Mouse (Mus musculus) ES-Bruce4 (cell line): Measurements from ENCODE around the gene Anp32a. TPM values are rescaled to one million over a fixed set of nuclear protein-coding genes. Genes with fewer than 3 reads are reported as not detected.

Experiments used
- H3K27ac ChIP-seq: 2 replicates; pipeline ENCODE4 v1.5.1; 2012; ENCODE audit warnings: low read length, inconsistent platforms; ENCODE audit not compliant: insufficient read depth
- H3K27me3 ChIP-seq: 2 replicates; pipeline ENCODE4 v1.6.1; 2012; ENCODE audit warnings: mild to moderate bottlenecking, low read length, inconsistent platforms; ENCODE audit not compliant: control insufficient read depth, poor library complexity, insufficient read depth, severe bottlenecking
- H3K36me3 ChIP-seq: 2 replicates; pipeline ENCODE4 v1.6.1; 2012; ENCODE audit warnings: inconsistent platforms, mild to moderate bottlenecking, low read length, moderate library complexity; ENCODE audit not compliant: control insufficient read depth, poor library complexity, insufficient read depth, severe bottlenecking
- H3K4me1 ChIP-seq: one replicate; pipeline ENCODE4 v1.8.1; 2011; ENCODE audit warnings: low read length; ENCODE audit not compliant: control insufficient read depth, insufficient read depth
- H3K4me3 ChIP-seq: 2 replicates; pipeline ENCODE4 v1.5.1; 2011; ENCODE audit warnings: low read depth, mild to moderate bottlenecking, low read length
- H3K9ac ChIP-seq: 2 replicates; pipeline ENCODE4 v1.6.1; 2012; ENCODE audit warnings: low read depth, mild to moderate bottlenecking, inconsistent platforms; ENCODE audit not compliant: poor library complexity, severe bottlenecking
- H3K9me3 ChIP-seq: replicated peaks from 2 replicates; pipeline ENCODE4 v1.6.1; 2012; ENCODE audit warnings: mild to moderate bottlenecking, low read length, inconsistent platforms; ENCODE audit not compliant: control insufficient read depth, poor library complexity, insufficient read depth, severe bottlenecking
- CTCF ChIP-seq: IDR thresholded peaks from one replicate; pipeline ENCODE4 v1.8.1; 2011; ENCODE audit warnings: low read depth, low read length
- EP300 ChIP-seq: IDR thresholded peaks from 2 replicates; pipeline ENCODE4 v1.6.1; 2011; ENCODE audit warnings: low read depth, low read length; ENCODE audit not compliant: insufficient read depth
- POLR2A ChIP-seq: IDR thresholded peaks from one replicate; pipeline ENCODE4 v1.8.1; 2011; ENCODE audit warnings: low read length; ENCODE audit not compliant: insufficient read depth
- polyA plus RNA-seq: library from polyadenylated mRNA; stranded (reverse); fragments of >200 nt; gene quantifications from 2 replicates; pipeline ENCODE4 v1.2.4, GENCODE M21; 2011; ENCODE audit warnings: low read depth; ENCODE audit not compliant: missing spikeins, insufficient read depth, insufficient read length

Anp32a gene
- polyA plus RNA-seq, 1 experiment: 779 TPM

- Histone ChIP-seq H3K27ac (no peak overlapping the region), H3K27me3 (no peaks in the 10 kb centered on the region), H3K9me3 (no peaks in the 10 kb centered on the region), H3K9ac (peak overlapping the region; percentile 86), H3K36me3 (no peaks in the 10 kb centered on the region), H3K4me3 (peak overlapping the region; percentile 95), H3K4me1 (peaks cover 3% of the 10 kb centered on the region)
- no peak for TF ChIP-seq EP300
- TF ChIP-seq CTCF: no peak
- no peak for TF ChIP-seq POLR2A
These were observed 778 bp downstream of the Anp32a start for GRCm38 (mm10) chr9:62341701-62342440.

GRCm38 (mm10) chr9:62342441-62343191, 1.5 kb downstream of the Anp32a start:
- TF ChIP-seq POLR2A (no peak), EP300 (no peak)
- peak overlapping the region; percentile 95 for H3K4me3 ChIP-seq
- peaks cover 8% of the 10 kb centered on the region for H3K4me1 ChIP-seq
- no peaks in the 10 kb centered on the region for H3K36me3 ChIP-seq
- H3K9me3 ChIP-seq: no peaks in the 10 kb centered on the region
- no peaks in the 10 kb centered on the region for H3K27me3 ChIP-seq
- peak overlapping the region; percentile 19 for H3K27ac ChIP-seq
- peak overlapping the region; percentile 86 for H3K9ac ChIP-seq

GRCm38 (mm10) chr9:62343192-62343903, 2.3 kb downstream of the Anp32a start:
- Histone ChIP-seq H3K27me3 (no peaks in the 10 kb centered on the region), H3K9ac (peak overlapping the region; percentile 86), H3K36me3 (no peaks in the 10 kb centered on the region), H3K4me3 (peak overlapping the region; percentile 95), H3K4me1 (peaks cover 10% of the 10 kb centered on the region), H3K27ac (peak overlapping the region; percentile 19), H3K9me3 (no peaks in the 10 kb centered on the region)
- TF ChIP-seq CTCF (no peak), POLR2A (no peak), EP300 (no peak)

- TF ChIP-seq CTCF (no peak), POLR2A (no peak), EP300 (no peak)
- H3K9me3 ChIP-seq: no peaks in the 10 kb centered on the region
- H3K9ac ChIP-seq: peak overlapping the region; percentile 86
- peak overlapping the region; percentile 95 for H3K4me3 ChIP-seq
- H3K4me1 ChIP-seq: peaks cover 12% of the 10 kb centered on the region
- no peaks in the 10 kb centered on the region for H3K36me3 ChIP-seq
- no peaks in the 10 kb centered on the region for H3K27me3 ChIP-seq
- H3K27ac ChIP-seq: peak overlapping the region; percentile 4; the same call in 1 of the 2 replicates
These were observed 2.9 kb downstream of the Anp32a start for GRCm38 (mm10) chr9:62343904-62344491.

- no peak for TF ChIP-seq CTCF
- TF ChIP-seq EP300: peak; percentile 79
- peak overlapping the region; percentile 95 for H3K4me3 ChIP-seq
- H3K27me3 ChIP-seq: no peaks in the 10 kb centered on the region
- no peaks in the 10 kb centered on the region for H3K9me3 ChIP-seq
- 0 out of 2 replicates have a peak overlapping the region, but pooled peaks have one; percentile 4 for H3K27ac ChIP-seq
- peaks cover 15% of the 10 kb centered on the region for H3K4me1 ChIP-seq
- no peaks in the 10 kb centered on the region for H3K36me3 ChIP-seq
- peak overlapping the region; percentile 86 for H3K9ac ChIP-seq
These were observed 3.5 kb downstream of the Anp32a start for GRCm38 (mm10) chr9:62344545-62344944.
